Mouse (Mus musculus) cerebellum, postnatal 4 days (tissue): Measurements from ENCODE around the gene Arhgef26.
A peak's percentile ranks its signal among the peaks of the same experiment; 100 is the strongest.

Experiments
- DNase-seq, 2 experiments: peaks; one replicate each; pipeline ENCODE4 v3.0.0; 2022; ENCODE audit warnings: low spot score in 2 of 2, mixed read lengths in 1 of 2

The Arhgef26 gene

DNA sequence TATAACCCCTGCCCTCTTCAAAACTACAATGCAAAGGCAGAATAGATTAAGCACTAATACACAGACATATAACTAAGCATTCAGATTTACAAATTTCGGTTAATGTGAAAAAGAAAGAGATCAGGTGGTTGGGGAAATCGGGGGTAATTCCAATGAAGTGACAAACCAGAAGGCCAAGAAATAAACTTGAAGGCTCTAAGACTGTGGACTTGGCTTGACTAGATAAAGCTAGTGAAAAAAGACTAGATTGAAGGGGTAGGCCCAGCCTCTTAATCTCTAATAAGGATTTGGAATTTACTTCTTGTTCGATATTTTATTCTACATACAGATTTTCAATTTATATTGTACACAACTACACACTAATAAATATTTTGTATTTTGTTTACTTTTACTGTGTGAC is at the start of gene Arhgef26:
Gene Arhgef26, plus strand, starts transcription at position 301 of the 400 bp plus-strand sequence.
- DNase-seq = no peak

DNA sequence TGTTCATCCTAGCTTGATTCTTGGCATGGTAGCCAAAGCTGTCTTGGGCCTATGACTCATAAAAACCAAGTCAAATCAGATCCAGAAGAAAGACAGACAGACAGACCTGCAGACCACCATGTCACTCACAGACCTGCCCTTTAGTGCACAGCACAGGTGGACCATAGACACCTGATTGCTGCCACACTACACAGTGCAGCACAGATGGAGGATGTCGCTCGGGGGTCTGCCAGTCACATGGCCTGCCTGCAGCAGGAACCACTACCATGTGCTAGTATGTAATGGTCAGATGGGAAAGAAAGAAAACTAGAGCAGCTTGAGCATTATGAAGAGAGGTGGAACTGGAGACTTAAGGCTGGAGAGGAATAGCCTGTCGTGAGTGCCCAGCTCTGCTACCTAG is 27.7 kb upstream of the Arhgef26 start:
- no peak for DNase-seq

GRCm38 (mm10) chr3:62311224-62311623 is 26.9 kb upstream of the Arhgef26 start:
- no peak for DNase-seq

DNA sequence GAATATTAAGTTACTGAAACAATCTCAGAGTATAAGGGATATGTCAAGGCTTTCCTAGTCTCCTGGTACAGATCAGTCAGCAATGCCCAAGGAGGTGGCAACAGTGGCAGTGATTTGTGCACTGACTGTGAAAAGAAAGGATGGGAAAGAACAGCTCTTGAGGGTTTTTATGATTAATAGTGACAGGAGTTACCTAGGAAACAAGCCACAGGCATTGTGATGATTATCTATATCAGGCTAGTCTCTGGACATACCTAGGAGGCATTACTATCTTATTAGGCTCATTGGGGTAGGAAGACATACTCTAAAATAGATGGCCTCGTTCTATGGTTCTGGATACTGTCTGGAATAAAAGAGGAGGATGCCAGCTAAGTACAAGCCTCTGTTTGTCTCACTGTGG is 13.4 kb upstream of the Arhgef26 start:
- no peak for DNase-seq

GRCm38 (mm10) chr3:62327903-62328302 is 10.2 kb upstream of the Arhgef26 start:
- no peak for DNase-seq

- DNase-seq = no peak
These were observed 313 bp downstream of the Arhgef26 start for GRCm38 (mm10) chr3:62338461-62338853.

DNA sequence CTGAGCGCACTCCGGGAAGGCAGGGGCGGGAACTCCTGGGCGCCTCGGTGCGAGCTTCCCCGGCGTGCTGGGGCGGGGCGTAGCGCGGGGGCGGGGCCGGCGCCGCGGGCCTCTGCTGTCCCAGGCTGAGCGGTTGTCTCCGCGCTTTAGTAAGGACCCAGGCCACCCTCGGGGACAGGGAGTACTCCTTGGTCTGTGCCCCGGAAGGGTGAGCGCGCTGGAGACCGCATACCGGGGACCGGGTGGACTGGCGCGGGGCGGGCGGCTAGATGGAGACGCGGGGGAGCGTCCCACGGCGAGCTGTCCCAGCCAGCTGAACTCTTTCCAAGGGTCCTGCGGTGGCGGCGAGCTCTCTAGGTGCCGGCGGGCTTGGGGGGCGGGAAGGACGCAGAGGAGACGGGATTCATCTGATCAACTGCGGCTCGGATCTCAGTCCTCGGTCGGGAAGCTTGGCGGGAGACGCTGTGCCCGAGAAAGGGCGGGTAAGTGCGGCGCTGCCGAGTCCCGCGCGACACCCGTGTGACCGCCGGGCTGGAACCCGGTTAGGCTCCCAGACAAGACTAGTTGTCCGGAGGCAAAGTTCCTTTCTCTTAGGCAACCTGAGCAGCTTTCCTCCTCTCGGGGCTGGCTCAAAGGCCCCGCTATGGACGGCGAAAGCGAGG is 841 bp downstream of the Arhgef26 start:
- DNase-seq = peak; percentile 30 to 50

DNA sequence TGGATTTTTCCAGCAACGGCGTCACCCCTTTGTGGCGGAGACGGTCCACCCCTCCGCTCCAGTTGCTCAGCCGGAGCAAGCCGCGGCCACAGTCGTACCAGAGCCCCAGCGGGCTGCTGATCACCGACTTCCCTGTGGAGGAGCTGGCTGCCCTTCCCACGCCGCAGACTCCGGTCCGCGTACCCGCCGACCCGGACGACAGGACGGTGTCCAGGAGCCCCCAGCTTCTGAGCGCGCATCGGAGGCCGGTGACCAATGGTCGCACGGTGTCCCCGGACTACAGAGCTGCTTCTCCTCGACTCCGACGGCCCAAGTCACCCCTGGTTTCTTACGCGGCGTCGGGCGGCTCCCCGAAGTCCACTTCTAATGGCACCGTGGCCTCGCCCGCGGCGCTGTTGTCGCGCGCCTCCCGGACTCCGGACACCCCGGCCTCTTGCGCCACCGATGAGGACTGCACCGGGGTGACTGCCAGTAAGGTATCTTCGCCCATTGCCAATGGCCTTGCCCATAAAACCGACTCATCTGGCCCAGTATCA is 1.4 kb downstream of the Arhgef26 start:
- DNase-seq = peak in 1 of 2 experiments; percentile 32

DNA sequence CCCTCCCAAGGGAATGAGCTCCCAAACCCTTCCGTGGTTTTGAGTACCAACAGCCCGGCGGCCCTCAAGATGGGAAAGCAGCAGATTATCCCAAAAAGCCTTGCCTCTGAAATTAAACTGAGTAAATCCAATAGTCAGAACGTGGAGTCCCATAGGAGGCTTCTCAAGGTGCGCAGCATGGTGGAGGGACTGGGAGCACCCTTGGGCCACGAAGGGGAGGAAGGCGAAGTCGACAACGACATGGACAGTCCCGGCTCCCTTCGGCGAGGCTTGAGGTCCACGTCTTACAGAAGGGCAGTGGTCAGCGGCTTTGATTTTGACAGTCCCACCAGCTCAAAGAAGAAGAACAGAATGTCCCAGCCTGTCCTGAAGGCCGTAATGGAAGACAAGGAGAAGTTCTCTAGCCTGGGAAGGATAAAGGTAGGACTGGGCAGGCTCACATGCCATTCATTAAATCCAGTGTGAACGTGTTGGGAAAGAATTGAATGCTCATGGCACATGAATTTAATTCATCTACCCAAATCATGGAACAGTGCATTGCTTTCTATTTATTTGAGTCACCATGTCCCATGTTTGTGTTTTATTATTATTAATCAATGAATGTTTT is 2.1 kb downstream of the Arhgef26 start:
- DNase-seq = no peak

DNA sequence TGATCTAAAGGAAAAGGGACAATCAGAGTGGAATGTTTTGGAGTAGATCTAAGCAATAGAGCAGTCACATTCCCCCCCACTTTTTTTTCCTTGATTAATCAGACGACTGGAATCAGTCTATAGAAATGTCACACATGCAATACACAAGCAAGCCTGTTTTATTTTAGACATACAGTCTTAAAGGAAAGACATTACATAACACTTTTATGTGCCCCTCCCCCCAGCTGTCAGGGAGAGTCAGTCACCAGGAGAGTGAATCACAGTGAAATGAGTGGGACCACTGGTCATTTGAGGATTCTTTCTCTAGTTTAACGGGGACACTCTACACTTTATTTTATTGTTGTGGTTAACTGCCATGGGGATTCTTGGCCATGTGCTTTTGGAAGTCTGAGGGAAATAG is 2.7 kb downstream of the Arhgef26 start:
- DNase-seq = no peak

DNA sequence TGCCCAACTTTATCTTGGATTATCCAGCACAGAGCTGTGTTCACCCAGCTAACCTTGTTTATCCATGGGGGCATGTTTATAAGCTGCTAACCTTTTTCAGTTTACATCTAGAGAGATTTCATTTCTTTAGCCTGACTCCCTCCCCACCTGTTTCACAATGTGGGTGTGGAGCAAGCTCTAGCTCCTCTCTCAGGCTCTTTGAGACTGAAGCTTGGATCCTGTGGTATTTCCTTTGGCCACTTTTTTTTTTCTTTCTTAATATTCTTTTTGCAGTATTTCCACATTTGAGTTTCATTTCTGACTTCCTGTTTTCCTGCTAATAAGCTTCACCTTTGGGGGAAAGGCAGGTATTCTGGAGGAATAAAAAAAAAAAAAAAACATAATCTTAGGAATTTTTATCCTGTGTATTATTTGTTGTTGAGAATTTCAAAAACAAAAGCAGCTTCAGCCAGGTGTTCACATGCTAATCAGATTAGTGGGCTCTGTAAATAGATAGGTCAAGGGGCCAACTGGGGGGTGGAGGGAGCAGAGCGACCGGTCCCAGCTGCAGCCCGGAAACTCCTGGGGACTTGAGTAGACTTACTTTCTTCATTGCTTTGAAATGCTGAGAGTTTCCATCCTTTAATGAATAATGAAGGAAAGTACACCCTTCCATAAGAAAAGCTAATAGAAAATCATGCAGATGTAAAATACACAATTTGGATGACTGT is 3.5 kb downstream of the Arhgef26 start:
- DNase-seq = no peak

DNA sequence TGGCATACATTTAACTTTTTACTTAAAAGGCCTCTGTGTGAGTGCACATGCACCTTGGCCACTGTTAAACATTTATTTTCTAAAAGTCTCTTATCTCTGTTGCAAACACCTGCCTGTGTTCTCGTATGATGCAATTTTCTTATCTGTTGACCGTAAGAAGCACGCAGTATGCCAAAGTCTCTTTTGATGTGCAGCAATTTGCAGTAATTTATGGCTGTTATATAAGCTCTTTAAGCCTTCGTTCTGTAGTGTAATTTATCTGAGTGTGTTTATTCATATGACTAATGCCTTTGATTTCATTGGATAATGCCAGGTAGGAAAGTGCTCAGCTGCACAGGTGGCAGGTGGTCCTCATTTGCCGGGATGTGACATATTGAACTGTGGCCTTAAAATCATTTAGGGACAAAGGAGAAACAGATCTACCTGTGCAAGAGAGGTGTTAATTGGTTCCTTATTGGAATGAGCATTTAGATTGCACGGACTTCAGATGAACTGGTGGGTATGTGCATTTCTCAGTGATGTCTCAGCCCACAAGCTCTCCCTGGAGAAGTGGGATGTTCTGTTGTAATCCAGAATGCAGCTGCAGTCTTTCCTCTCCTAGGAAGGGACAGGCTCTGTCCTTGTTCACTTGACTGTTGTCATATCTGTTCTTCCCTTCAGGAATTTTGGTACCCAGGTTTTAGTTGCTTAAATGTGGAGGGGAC is 10.5 kb downstream of the Arhgef26 start:
- DNase-seq = no peak

DNA sequence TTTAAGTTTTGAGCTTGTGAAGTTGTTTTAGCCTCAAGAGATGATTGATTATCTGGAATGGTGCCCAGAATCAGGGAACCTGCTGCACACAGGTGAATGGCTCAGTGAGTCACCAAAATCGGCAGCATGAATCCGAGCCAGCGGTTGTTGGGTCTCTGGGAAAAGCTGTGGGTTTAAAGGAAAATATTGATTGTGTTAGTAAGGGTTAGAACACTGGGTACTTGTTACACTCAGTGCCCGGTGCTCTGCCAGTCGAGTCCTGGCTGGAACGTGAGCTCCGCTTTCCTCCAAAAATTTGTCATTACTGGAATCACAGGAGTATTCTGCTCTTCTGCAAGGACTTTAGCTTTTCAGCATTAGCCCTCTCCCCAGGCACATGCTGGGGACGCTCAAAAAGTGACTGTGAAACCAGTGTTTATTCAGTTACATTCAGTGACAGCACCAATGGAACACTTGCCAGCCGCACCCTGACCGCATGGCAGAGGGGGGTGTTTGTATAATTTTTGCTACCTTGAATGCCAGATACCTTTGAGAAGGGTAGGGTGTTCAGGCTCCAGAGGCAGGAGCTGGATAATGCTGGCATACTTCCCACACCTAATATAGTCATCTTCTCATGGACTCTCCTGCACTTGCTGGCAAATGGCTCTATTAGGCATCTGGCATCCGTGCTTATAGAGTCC is 11.2 kb downstream of the Arhgef26 start:
- DNase-seq = no peak

- DNase-seq = no peak
These were observed 13.9 kb downstream of the Arhgef26 start for GRCm38 (mm10) chr3:62352071-62352470.

GRCm38 (mm10) chr3:62352876-62353275 is 14.7 kb downstream of the Arhgef26 start:
- DNase-seq = no peak

DNA sequence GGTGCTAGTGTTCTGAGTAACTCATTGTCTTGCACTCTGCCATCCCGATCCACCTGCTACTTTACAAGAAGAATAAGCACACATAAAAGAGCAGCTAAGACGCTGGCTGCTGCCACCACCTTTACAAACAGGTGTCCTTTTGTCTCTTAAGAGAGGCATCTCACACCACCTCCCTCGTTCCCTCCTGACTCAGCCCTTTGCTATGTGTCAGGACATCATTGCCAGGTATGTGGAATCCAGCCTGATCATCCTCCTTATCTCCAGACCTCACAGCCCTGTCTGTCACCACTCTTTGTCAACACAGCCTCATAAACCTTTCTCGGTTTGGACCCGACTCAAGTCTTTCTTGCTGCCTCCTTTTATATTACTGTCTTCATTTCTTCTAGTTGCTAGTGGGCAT is 29.7 kb downstream of the Arhgef26 start:
- DNase-seq = no peak

DNA sequence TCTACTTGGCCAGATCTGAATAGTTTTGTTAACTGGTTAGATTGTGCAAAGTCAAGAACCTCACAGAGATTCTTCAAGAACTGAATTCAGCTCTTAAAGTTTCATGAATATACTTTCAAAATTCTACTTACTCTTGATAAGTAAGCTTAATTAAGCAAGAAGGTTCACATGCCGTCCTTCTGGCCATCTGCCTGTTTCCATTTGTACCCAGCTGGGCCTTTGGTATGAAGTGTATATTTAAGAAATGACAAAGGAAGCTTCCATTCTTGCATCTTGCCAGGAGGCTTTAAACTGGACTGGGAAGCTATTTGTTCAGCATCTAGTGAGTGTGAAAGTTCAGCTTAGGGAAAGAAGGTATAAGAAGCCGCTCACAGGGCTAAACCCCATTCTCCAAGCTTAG is 34.7 kb downstream of the Arhgef26 start:
- DNase-seq = no peak

DNA sequence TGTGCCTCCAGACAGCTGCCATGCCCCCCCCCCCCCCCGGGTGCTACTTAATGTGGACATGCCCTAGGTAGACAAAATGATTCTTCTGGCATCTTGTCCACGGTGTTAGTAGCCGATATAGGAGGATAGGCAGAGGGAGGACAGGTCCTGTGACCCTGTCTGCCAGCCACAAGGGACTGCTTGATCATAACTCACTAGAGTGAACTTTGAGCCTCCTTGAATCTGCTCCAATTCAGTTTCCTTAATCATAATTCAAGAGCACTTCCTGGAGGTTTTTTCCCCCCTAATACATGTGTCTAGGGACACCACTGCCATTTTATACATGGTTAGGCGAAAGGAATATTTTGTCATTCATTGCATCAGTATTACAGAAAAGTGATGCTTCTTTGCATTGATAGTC is 36.2 kb downstream of the Arhgef26 start:
- DNase-seq = no peak

DNA sequence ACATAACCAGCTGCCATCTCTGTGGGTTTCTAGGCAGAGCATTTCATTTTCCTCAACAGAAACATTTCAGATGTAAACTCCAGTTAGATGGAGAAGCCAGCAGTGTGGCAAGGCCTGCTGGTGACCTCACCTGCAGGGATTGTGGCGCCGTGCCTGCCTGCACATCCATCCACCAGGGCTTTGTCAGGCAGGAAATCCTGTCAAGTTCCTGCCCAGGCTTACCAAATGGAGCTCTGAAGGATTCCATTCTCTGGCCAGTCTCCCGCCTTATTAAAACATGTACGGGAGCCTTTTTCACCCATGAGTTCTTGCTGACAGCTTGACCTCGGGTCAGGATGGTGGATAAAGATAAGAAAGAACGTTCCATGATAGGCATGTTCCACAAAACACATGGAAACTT is 36.7 kb downstream of the Arhgef26 start:
- no peak for DNase-seq

DNA sequence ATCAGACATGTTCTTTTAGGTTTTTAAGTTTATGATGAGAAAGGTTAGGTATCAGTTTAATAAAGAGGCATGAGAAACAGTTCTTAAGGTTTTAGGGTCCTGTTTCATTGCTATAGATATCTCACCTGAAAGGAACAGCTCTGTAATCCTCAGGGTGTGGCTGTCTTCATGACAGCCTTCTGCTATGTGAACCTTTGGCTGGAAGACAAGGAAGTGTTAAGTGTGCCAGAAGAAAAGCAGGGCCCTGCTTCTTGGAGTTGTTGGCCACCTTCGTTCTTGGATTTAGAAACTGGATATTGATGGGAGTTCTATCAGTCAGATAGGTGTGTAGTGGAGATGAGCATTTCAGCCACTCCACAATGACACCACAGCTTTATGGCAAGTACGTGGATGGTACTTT is 38.6 kb downstream of the Arhgef26 start:
- no peak for DNase-seq

DNA sequence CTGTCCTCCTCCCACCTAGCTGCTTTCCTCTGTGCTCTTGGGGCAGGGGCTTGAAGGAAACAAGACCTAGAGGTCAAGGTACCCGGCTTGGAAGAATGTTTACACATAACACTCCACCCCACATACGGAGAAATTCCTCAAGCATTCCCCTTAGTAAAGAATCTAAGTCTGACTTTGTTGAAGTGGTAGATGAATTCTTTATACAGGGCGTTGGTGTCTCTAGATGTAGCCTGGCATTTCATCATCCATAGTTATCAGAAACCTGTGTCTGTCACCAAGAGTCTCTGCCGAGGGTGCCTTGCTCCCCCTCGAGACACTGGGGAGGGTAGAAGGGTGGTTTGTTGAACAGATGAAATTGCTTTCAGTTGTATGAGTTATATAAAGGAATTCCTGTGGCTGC is 41.8 kb downstream of the Arhgef26 start:
- no peak for DNase-seq

- DNase-seq = no peak
These were observed 42.3 kb downstream of the Arhgef26 start for GRCm38 (mm10) chr3:62380420-62380819.
